Mouse (Mus musculus) forebrain, embryonic 11.5 days (tissue): ENCODE measurements around the gene Tmem211. TPM values are rescaled to one million over a fixed set of nuclear protein-coding genes. Genes with fewer than 3 reads are reported as not detected.
A peak's percentile ranks its signal among the peaks of the same experiment; 100 is the strongest.

ENCODE experiments used
- ATAC-seq: fragments of 200-750 bp; cut with Nextera tagmentation; replicated peaks from 2 replicates; pipeline ENCODE4 v1.8.0; 2017; ENCODE audit warnings: moderate TSS enrichment; ENCODE audit not compliant: low FRiP score
- DNase-seq: peaks from one replicate; pipeline ENCODE4 v3.0.0-alpha.2; 2017; ENCODE audit warnings: low spot score
- H3K27ac ChIP-seq: fragments of 300-500 bp; sonication (generic); 2 replicates; pipeline ENCODE4 v1.5.1; 2014; ENCODE audit warnings: low read depth, low read length
- H3K27me3 ChIP-seq: fragments of 300-500 bp; sonication (generic); 2 replicates; pipeline ENCODE4 v1.6.1; 2014; ENCODE audit warnings: mild to moderate bottlenecking, low read length, mixed read lengths; ENCODE audit not compliant: control insufficient read depth, insufficient read depth
- H3K36me3 ChIP-seq: fragments of 300-500 bp; sonication (generic); 2 replicates; pipeline ENCODE4 v1.6.1; 2014; ENCODE audit warnings: mild to moderate bottlenecking, low read length, moderate library complexity, mixed read lengths; ENCODE audit not compliant: control insufficient read depth, insufficient read depth
- H3K4me1 ChIP-seq: fragments of 300-500 bp; sonication (generic); replicated peaks from 2 replicates; pipeline ENCODE4 v1.6.1; 2014; ENCODE audit warnings: low read length, mixed read lengths; ENCODE audit not compliant: control insufficient read depth, insufficient read depth
- H3K4me2 ChIP-seq: fragments of 300-500 bp; sonication (generic); 2 replicates; pipeline ENCODE4 v1.6.1; 2014; ENCODE audit warnings: low read depth, mild to moderate bottlenecking, low read length, moderate library complexity, mixed read lengths; ENCODE audit not compliant: severe bottlenecking
- H3K4me3 ChIP-seq: fragments of 300-500 bp; sonication (generic); 2 replicates; pipeline ENCODE4 v1.5.1; 2014; ENCODE audit warnings: low read depth, low read length
- H3K9ac ChIP-seq: fragments of 300-500 bp; sonication (generic); 2 replicates; pipeline ENCODE4 v1.6.1; 2014; ENCODE audit warnings: low read length
- H3K9me3 ChIP-seq: fragments of 300-500 bp; sonication (generic); 2 replicates; pipeline ENCODE4 v1.6.1; 2016; ENCODE audit warnings: low read length, mixed read lengths; ENCODE audit not compliant: control insufficient read depth
- WGBS: fragments of 180-500 bp; shearing (Covaris S2); extraction: QIAGEN DNeasy Blood & Tissue Kit; methylation state at CpG from one replicate; pipeline ENCODE4 v1.1.7; 2014; 5-methylcytosine and 5-hydroxymethylcytosine counted together
- polyA plus RNA-seq: library from polyadenylated mRNA; unstranded; fragments of >200 nt; fragmentation: Nextera tagmentation; extraction: Ambion mirVana; gene quantifications from 2 replicates; pipeline ENCODE4 v1.2.1, GENCODE M21; 2014

Gene Tmem211
- polyA plus RNA-seq, 1 experiment from 2014 or later = 0.20 TPM

DNA sequence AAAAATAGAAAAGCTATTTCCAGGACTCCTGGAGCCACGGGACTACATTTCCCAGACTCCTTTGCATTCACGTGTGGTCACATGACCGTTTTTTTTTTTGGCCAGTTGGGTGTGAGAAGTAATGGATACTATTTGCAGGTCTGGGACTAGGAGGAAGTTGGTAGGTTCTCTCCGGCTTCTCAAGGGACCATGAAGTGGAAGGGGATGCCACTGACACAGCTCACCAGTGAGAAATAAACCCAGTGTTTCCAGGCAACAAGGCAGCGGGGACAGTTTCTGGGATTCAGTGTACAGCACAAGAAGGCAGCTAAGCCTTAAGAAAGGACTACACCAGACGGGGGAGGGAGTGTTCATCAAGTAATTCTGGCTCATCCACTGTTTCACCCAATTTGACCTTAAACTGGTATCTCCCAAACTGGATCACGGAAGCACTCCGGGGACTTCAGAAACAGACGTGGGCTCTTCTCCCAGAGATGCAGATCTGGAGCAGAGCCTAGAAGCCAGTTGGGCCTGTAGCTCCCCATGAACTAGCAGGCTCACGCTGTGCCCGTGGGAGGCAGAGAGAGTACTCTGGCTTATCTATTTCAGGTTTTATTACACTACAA lies 44.6 kb downstream of the Tmem211 start:
- Histone ChIP-seq H3K9ac (no peak overlapping the region), H3K9me3 (no peaks in the 10 kb centered on the region), H3K27me3 (no peaks in the 10 kb centered on the region), H3K4me3 (no peak overlapping the region), H3K4me2 (no peak overlapping the region), H3K4me1 (no peaks in the 10 kb centered on the region), H3K27ac (no peak overlapping the region), H3K36me3 (no peaks in the 10 kb centered on the region)
- WGBS = 81% methylated on average over 11 of the region's 11 CpGs
- no peak for DNase-seq
- ATAC-seq = no peak

DNA sequence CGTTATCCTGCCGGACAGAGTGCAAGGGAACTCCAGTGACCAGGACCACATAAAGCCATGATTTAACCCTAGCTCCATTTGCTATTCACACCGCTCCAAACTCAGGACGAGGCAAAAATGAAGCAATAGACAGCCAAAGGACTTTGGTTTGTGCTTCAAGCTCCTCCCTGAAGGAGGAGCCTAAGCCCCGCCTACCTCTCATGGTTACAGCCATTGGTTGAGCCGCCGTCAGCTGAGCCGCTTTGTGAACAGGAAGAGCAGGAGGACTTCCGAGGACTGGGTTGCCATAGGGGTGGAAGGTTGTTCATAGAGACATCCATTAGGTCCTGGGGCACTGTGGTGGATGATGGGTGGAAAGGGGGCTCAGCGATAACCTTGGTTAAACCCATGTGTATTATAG lies 49.1 kb downstream of the Tmem211 start:
- H3K4me1 ChIP-seq = peaks cover 2% of the 10 kb centered on the region; the same call in 1 of the 2 replicates
- H3K36me3 ChIP-seq = no peaks in the 10 kb centered on the region
- DNase-seq (no peak), ATAC-seq (no peak)
- H3K4me2 ChIP-seq = no peak overlapping the region
- WGBS = 82% methylated on average over 10 of the region's 10 CpGs
- no peak overlapping the region for H3K9ac ChIP-seq
- H3K27me3 ChIP-seq = no peaks in the 10 kb centered on the region
- no peak overlapping the region for H3K4me3 ChIP-seq
- H3K9me3 ChIP-seq = no peaks in the 10 kb centered on the region
- no peak overlapping the region for H3K27ac ChIP-seq

GRCm38 (mm10) chr5:113280138-113280856 lies 53.6 kb downstream of the Tmem211 start:
- peak overlapping the region; percentile 27 for H3K9ac ChIP-seq
- 25% methylated on average over 15 of the region's 15 CpGs for WGBS
- H3K4me3 ChIP-seq = peak overlapping the region; percentile 29
- ATAC-seq (peak; percentile 93), DNase-seq (peak; percentile 83)
- H3K4me1 ChIP-seq = peaks cover 2% of the 10 kb centered on the region; the same call in 1 of the 2 replicates
- no peaks in the 10 kb centered on the region for H3K9me3 ChIP-seq
- 0 out of 2 replicates have a peak overlapping the region, but pooled peaks have one; percentile 4 for H3K27ac ChIP-seq
- peak overlapping the region; percentile 50 for H3K4me2 ChIP-seq
- no peaks in the 10 kb centered on the region for H3K36me3 ChIP-seq
- no peaks in the 10 kb centered on the region for H3K27me3 ChIP-seq

DNA sequence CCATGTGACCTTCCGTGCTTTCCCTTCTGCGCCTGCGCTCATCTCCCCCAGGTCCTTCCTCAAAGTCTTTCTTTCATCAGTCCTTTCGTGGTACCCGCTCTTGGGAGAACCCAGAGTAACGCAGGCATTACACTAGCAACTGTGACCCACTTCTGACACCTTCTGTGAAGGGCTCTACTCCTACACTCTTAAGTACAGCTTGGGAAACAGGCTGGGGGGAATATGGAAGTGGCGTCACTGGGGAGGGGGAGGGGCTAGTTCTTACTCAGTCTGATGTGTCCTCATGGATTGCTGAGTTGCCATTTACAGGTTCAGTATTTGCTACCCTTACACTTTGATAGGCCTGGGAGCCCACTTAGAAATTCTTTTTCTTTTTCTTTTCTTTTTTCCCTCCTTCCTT lies 54.8 kb downstream of the Tmem211 start:
- Histone ChIP-seq H3K4me3 (no peak overlapping the region), H3K9ac (no peak overlapping the region), H3K9me3 (no peaks in the 10 kb centered on the region), H3K27ac (no peak overlapping the region), H3K4me2 (no peak overlapping the region), H3K27me3 (no peaks in the 10 kb centered on the region), H3K36me3 (no peaks in the 10 kb centered on the region), H3K4me1 (peaks cover 2% of the 10 kb centered on the region; the same call in 1 of the 2 replicates)
- WGBS = 96% methylated on average over 7 of the region's 7 CpGs
- ATAC-seq = no peak
- DNase-seq = no peak

DNA sequence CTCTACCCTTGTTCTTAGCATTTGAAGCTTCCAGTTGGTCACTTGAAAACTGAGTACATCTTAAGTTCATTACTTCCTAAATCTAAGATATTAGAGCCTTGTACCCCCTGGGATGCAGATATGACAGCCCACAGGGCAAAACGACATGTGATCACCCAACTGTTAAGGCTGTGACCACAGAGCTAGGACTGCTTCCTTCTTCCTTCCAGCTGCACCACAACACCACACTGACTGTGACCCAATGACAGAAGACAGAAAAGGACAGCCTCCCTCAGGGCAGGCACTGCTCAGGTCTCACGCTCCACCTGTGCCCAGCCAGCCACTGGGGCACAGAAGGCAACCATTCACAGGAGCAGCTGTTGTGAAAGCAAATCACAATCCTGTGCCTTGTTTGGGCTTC lies 57.0 kb downstream of the Tmem211 start:
- DNase-seq = no peak
- Histone ChIP-seq H3K27ac (no peak overlapping the region), H3K4me1 (peaks cover 7% of the 10 kb centered on the region; the same call in 1 of the 2 replicates), H3K4me3 (no peak overlapping the region), H3K4me2 (no peak overlapping the region), H3K9me3 (no peaks in the 10 kb centered on the region), H3K36me3 (no peaks in the 10 kb centered on the region), H3K27me3 (peaks cover 19% of the 10 kb centered on the region), H3K9ac (no peak overlapping the region)
- ATAC-seq = no peak
- 84% methylated on average over 2 of the region's 2 CpGs for WGBS

- peaks cover 21% of the 10 kb centered on the region for H3K27me3 ChIP-seq
- no peaks in the 10 kb centered on the region for H3K9me3 ChIP-seq
- no peak overlapping the region for H3K4me3 ChIP-seq
- H3K36me3 ChIP-seq = no peaks in the 10 kb centered on the region
- peaks cover 7% of the 10 kb centered on the region; the same call in 1 of the 2 replicates for H3K4me1 ChIP-seq
- DNase-seq (no peak), ATAC-seq (no peak)
- WGBS = 57% methylated on average over 16 of the region's 16 CpGs
- no peak overlapping the region for H3K9ac ChIP-seq
- no peak overlapping the region for H3K27ac ChIP-seq
- H3K4me2 ChIP-seq = no peak overlapping the region
Measured at GRCm38 (mm10) chr5:113285541-113285940, 58.8 kb downstream of the Tmem211 start.

DNA sequence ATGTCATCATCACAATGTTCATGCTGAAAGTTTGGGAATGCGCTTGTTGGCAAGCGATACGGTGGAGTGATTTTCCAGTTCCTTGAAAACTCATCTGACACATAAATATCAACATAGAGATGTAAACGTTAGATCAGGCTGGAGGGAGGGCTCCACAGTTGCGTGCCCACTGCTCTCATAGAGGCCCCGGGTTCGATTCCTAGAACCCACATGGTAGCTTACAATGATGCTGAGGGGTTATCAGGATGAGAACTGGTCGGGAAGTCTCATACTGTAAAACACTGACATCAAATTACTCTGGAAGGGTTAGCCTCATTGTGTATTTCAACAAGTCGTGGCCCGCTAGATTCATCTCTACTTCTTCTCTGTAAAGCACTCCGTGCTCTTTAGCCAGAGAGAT lies 59.3 kb downstream of the Tmem211 start:
- Histone ChIP-seq H3K27ac (no peak overlapping the region), H3K36me3 (no peaks in the 10 kb centered on the region), H3K27me3 (peaks cover 21% of the 10 kb centered on the region), H3K9ac (no peak overlapping the region), H3K9me3 (no peaks in the 10 kb centered on the region), H3K4me1 (peaks cover 4% of the 10 kb centered on the region; the same call in 1 of the 2 replicates), H3K4me2 (no peak overlapping the region), H3K4me3 (no peak overlapping the region)
- 79% methylated on average over 11 of the region's 11 CpGs for WGBS
- DNase-seq = no peak
- no peak for ATAC-seq

- WGBS = 2% methylated on average over 56 of the region's 60 CpGs
- H3K4me2 ChIP-seq = peak overlapping the region; percentile 45
- DNase-seq (peak; percentile 82), ATAC-seq (0 out of 2 replicates have a peak, but pooled peaks have one; percentile 15)
- peaks cover 4% of the 10 kb centered on the region; the same call in 1 of the 2 replicates for H3K4me1 ChIP-seq
- H3K27me3 ChIP-seq = peaks cover 21% of the 10 kb centered on the region
- no peak overlapping the region for H3K9ac ChIP-seq
- H3K4me3 ChIP-seq = peak overlapping the region; percentile 21
- H3K27ac ChIP-seq = no peak overlapping the region
- no peaks in the 10 kb centered on the region for H3K9me3 ChIP-seq
- no peaks in the 10 kb centered on the region for H3K36me3 ChIP-seq
Measured at GRCm38 (mm10) chr5:113286591-113287520, 60.1 kb downstream of the Tmem211 start.
